Mouse (Mus musculus) forebrain, embryonic 10.5 days (tissue): Measurements from ENCODE around the gene Capn13. TPM values are rescaled to one million over a fixed set of nuclear protein-coding genes. Genes with fewer than 3 reads are reported as not detected.
"Not testable (repeated sequence)": the region's sequence is repeated elsewhere in the genome, so short reads cannot be mapped to it uniquely, and the experiment has no call there.

Experiments
- DNase-seq: peaks from one replicate; pipeline ENCODE4 v3.0.0-alpha.2; 2017; ENCODE audit warnings: low spot score; ENCODE audit errors: extremely low spot score
- H3K27ac ChIP-seq: fragments of 300-500 bp; sonication (generic); 2 replicates; pipeline ENCODE4 v1.5.1; 2016; ENCODE audit warnings: mild to moderate bottlenecking
- H3K27me3 ChIP-seq: fragments of 300-500 bp; sonication (generic); 2 replicates; pipeline ENCODE4 v1.6.1; 2016; ENCODE audit warnings: mild to moderate bottlenecking; ENCODE audit not compliant: poor library complexity, severe bottlenecking
- H3K36me3 ChIP-seq: fragments of 300-500 bp; sonication (generic); replicated peaks from 2 replicates; pipeline ENCODE4 v1.6.1; 2016; ENCODE audit warnings: mild to moderate bottlenecking, moderate library complexity
- H3K4me1 ChIP-seq: fragments of 300-500 bp; sonication (generic); 2 replicates; pipeline ENCODE4 v1.6.1; 2016
- H3K4me3 ChIP-seq: fragments of 300-500 bp; sonication (generic); 2 replicates; pipeline ENCODE4 v1.5.1; 2016; ENCODE audit warnings: mild to moderate bottlenecking, moderate library complexity
- H3K9me3 ChIP-seq: fragments of 300-500 bp; sonication (generic); 2 replicates; pipeline ENCODE4 v1.6.1; 2016; ENCODE audit warnings: mild to moderate bottlenecking, moderate library complexity
- WGBS: fragments of 180-500 bp; shearing (Covaris S2); methylation state at CpG from one replicate; pipeline ENCODE4 v1.1.7; 2016; 5-methylcytosine and 5-hydroxymethylcytosine counted together
- polyA plus RNA-seq: library from polyadenylated mRNA; unstranded; fragments of >200 nt; fragmentation: Nextera tagmentation; extraction: Ambion mirVana; gene quantifications from 2 replicates; pipeline ENCODE4 v1.2.1, GENCODE M21; 2016

Capn13 gene
- polyA plus RNA-seq, 1 experiment from 2014 or later: not detected

DNA sequence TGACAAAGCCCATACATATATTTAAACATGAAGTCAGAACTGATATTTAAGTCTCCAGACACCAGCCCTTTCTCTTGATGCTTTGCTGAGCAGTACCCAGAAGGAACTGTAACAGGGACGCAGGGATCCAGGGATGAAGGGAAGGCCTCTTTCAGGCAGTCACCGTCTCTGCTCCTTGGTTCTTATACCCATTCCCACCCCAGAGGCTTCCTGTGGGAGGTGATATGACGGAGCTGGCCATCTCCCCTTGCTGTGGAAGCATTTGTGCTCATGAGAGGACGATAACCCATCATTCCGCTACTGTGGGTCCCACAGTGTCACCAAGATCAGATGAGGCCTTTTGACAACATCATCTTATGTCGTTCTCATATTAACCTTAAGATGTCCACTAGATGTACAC lies 101.7 kb downstream of the Capn13 start:
- H3K4me3 ChIP-seq: no peak overlapping the region
- 87% methylated on average over 6 of the region's 6 CpGs for WGBS
- no peaks in the 10 kb centered on the region for H3K9me3 ChIP-seq
- no peak overlapping the region for H3K27ac ChIP-seq
- H3K27me3 ChIP-seq: peaks cover 23% of the 10 kb centered on the region; the same call in 1 of the 2 replicates
- H3K36me3 ChIP-seq: no peaks in the 10 kb centered on the region
- DNase-seq: no peak
- peaks cover 9% of the 10 kb centered on the region for H3K4me1 ChIP-seq

DNA sequence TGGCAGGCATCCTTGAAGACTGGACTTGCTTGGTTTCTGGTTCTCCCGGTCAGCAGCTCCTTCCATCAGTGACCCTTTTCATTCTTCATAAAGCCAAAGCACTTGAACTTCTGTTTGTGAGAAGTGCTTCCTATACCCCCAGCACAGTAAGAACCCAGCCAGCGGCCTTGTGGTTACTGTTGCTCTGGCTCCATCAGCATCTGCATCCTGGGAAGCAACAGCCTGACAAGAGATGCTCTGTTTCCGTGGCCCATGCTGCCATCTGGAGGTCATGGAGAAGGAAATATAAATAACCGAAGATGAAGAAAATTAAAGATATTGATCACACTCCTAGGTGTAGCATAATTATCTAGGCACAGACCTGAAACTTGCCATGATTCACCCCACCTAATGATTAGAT lies 103.8 kb downstream of the Capn13 start:
- Histone ChIP-seq H3K36me3 (no peaks in the 10 kb centered on the region), H3K27ac (no peak overlapping the region), H3K4me3 (no peak overlapping the region), H3K27me3 (peaks cover 15% of the 10 kb centered on the region; the same call in 1 of the 2 replicates), H3K4me1 (peaks cover 7% of the 10 kb centered on the region), H3K9me3 (no peaks in the 10 kb centered on the region)
- peak; percentile 32 for DNase-seq
- 47% methylated on average over 4 of the region's 4 CpGs for WGBS

DNA sequence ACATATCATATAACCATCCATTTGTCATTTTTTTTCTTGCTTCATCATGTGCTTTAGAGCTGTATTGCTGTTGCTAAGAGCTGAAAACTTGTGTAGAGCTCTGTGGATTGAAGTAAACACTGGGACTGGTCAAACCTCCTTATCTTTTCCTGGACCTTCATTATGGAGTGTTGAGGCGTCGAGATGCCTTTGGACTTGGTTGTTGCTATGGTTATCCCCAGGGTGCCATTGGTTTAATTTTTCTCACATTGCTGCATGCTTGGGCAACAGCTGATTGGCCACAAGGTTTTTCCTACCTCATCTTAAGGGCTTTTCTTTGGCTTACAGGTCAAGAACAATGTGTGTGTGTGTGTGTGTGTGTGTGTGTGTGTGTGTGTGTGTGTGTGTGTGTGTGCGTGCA lies 107.4 kb downstream of the Capn13 start:
- Histone ChIP-seq H3K27ac (no peak overlapping the region), H3K4me1 (peaks cover 7% of the 10 kb centered on the region), H3K9me3 (no peaks in the 10 kb centered on the region), H3K27me3 (0 out of 2 replicates have a peak, but pooled peaks cover under 1% of the 10 kb centered on the region), H3K36me3 (no peaks in the 10 kb centered on the region), H3K4me3 (no peak overlapping the region)
- 97% methylated on average over 3 of the region's 3 CpGs for WGBS
- no peak for DNase-seq

DNA sequence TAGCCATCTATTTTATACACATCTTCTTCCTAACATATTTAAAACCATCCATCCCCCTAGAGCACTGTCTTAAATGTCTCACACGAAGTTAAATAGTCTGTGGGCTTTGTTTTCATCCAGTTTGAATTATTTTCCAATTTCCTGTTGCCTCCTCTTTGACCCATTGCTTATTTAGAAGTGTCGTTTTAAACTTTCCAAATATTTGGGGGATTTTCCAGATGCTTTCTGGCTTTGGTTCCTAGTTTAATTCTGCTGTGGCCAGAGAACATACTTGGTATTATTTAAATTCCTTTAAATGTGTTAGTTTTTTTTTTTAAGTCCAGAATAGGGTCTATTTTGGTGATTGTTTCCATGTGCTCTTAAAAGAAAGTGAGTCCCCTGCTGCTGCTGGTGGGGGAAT lies 116.4 kb downstream of the Capn13 start:
- DNase-seq: no peak
- Histone ChIP-seq H3K27me3 (no peaks in the 10 kb centered on the region), H3K36me3 (no peaks in the 10 kb centered on the region), H3K4me3 (no peak overlapping the region), H3K9me3 (no peaks in the 10 kb centered on the region), H3K4me1 (no peaks in the 10 kb centered on the region), H3K27ac (no peak overlapping the region)
- WGBS: 64% methylated on average over 2 of the region's 2 CpGs

DNA sequence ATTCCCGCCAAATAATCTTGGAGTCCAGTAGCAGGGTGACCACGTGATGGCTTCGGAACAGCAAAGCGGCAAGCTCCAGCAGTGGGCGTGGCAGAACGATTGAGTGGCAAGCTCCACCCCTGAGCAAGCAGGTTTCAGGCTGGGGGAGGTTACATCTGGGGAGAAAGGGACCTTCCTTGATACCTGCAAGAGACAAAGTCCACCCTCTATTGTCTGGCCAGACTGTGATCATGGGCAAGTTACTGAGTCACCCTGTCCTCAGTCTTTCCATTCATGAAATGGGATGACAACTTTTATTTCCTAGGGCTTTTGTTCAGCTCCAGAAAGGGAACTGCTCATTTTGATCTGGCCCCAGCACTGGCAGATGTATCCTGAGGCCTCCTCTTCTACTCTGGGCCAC lies 118.0 kb downstream of the Capn13 start:
- not testable (repeated sequence) for DNase-seq, H3K4me3 ChIP-seq, H3K36me3 ChIP-seq, H3K4me1 ChIP-seq, H3K9me3 ChIP-seq, H3K27me3 ChIP-seq, H3K27ac ChIP-seq
- WGBS: 44% methylated on average over 6 of the region's 6 CpGs

DNA sequence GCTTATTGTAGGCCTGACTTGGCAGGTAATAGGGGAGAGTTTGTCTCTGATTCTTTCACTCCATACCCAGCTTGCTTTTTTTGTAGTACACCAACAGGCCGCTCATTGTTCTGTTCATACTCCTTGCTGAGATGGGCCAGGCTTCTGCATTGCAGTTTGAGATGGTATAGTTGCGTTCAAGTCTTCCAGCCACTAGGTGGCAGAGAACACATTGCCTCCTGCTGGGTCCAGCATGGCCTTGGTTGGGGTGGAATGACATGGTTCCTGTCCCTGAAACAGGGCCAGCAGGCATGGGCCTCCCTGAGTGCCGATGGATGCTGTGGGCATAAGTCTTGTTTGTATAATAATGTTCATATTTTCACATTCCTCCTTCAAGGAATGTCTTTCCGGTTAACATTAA lies 122.9 kb downstream of the Capn13 start:
- no peak overlapping the region for H3K27ac ChIP-seq
- H3K4me1 ChIP-seq: no peaks in the 10 kb centered on the region
- H3K9me3 ChIP-seq: no peaks in the 10 kb centered on the region
- 96% methylated on average over 4 of the region's 4 CpGs for WGBS
- no peaks in the 10 kb centered on the region for H3K36me3 ChIP-seq
- DNase-seq: no peak
- no peak overlapping the region for H3K4me3 ChIP-seq
- no peaks in the 10 kb centered on the region for H3K27me3 ChIP-seq

DNA sequence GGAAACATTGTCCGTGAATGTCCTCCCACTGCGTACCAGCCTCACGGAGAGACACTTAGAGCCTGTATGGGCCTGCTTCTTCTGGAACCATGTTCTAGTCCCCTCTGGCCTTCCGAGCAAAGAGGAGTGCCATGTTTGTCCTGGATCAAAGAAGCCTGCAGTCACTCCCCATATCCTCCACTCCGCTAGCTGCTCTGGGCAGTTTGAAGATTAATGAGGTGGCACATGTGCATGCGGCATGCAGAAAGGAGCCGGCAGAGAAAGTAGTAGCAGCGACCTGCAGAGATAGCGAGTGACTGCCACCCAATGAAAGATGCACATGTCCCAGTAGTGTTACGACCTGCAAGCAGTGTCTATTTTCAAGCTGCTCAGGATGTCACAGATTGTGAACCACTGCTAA lies 125.6 kb downstream of the Capn13 start:
- no peaks in the 10 kb centered on the region for H3K27me3 ChIP-seq
- 92% methylated on average over 10 of the region's 10 CpGs for WGBS
- DNase-seq: no peak
- H3K36me3 ChIP-seq: no peaks in the 10 kb centered on the region
- no peaks in the 10 kb centered on the region for H3K9me3 ChIP-seq
- no peak overlapping the region for H3K27ac ChIP-seq
- no peaks in the 10 kb centered on the region for H3K4me1 ChIP-seq
- H3K4me3 ChIP-seq: no peak overlapping the region

DNA sequence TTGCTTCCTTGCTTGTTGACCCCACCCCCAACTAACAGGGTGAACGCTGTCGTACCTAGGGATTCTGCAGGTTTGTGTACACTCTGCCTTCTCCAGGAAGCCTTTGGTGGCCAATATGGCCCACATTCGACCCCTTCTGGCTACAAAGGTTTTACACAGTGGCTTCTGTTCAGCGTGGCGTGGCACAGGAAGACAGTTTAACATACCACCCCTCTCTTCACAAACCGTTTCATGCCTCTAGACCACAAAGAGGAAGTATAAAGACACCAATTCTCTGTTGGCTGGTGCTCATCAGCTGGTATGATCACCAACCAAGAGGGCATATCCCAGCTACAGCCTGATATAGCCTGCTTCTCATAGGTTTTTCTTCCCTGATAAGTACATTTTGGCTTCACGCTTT lies 126.9 kb downstream of the Capn13 start:
- Histone ChIP-seq H3K4me1 (no peaks in the 10 kb centered on the region), H3K27ac (no peak overlapping the region), H3K4me3 (no peak overlapping the region), H3K36me3 (no peaks in the 10 kb centered on the region), H3K9me3 (no peaks in the 10 kb centered on the region), H3K27me3 (no peaks in the 10 kb centered on the region)
- 87% methylated on average over 7 of the region's 7 CpGs for WGBS
- DNase-seq: no peak

DNA sequence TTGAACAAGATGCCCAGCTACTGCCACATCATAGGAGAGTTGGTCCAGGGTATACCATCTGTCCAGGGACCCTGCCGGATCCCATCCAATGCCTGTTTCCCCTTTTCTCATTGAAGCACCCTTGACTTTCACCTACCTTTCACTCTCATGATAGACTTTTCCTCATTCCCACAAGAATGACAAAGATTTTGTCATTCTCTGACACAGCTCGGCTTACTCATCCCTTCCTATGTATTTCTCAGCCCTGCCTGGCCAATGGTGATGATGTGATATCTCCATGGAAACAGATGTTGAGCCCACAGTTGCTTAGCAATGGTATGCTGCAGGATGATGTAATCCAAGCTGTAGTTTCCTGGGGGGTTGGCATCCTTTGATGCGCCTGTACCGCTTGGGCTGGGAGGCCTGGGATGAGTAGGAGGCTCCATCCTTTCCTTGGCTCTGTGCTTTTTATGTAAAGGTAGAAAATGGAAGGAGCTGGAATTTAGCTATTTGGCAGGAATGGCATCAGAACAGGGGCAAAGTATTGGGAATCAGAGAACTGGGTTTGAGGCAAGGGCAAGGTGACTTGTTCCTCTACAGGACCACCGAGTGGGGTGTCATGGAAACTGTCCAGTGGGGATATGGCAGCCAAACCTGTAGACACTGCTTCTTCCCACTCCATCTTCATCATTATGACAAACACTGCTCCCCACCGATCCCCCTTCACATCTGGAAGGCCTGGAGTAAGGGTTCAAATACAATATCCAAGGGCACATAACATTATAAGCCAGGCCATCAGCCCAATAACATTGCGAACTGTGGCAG lies 128.7 kb downstream of the Capn13 start:
- no peaks in the 10 kb centered on the region for H3K27me3 ChIP-seq
- H3K4me3 ChIP-seq: no peak overlapping the region
- no peaks in the 10 kb centered on the region for H3K4me1 ChIP-seq
- no peaks in the 10 kb centered on the region for H3K9me3 ChIP-seq
- no peak for DNase-seq
- H3K36me3 ChIP-seq: no peaks in the 10 kb centered on the region
- H3K27ac ChIP-seq: no peak overlapping the region
- 93% methylated on average over 7 of the region's 7 CpGs for WGBS

DNA sequence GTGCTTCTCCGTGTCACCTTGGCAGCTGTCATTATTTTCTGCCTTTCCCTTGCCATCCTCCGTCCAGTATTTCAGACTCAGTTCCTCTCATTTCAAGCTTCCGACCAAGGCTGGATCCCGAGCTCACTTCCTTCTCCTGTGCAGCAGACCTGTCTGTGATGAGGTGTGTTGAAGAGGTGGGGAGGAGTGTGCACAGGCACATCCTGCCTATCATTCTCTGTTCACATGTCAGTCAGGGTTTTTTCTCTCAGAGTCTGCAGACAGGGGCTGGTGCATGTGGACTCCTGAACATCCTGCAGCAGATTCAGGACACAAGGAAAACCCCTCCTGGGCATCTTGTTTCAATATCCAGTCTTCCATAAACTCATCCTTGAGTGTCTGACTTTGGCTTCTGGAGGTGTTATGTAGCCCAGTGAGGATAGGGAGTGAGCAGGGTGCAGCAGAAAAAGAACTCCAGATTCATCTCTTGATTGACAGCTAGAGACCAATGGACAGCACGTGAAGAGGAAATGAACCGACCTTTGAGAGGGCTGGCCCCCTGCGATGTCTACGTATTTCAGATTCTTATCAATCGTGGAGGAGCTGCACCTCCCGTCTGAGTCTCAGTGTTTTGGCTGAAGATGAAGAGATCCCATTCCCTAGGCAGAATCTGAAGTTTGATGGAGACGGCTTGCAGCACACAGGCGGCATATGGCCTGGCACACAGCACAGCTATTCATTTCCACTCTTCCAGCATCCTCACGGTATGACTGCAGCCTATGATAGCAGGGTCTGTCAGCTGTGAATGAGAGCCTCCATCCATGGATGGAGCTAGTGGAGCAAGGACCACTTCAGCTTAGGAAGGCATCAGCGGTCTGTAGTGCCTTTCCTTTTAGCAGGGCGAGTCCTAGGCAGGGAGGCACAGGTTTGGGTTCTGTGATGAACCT lies 129.5 kb downstream of the Capn13 start:
- no peaks in the 10 kb centered on the region for H3K4me1 ChIP-seq
- no peaks in the 10 kb centered on the region for H3K9me3 ChIP-seq
- H3K27ac ChIP-seq: no peak overlapping the region
- H3K36me3 ChIP-seq: no peaks in the 10 kb centered on the region
- H3K4me3 ChIP-seq: no peak overlapping the region
- H3K27me3 ChIP-seq: no peaks in the 10 kb centered on the region
- no peak for DNase-seq
- 85% methylated on average over 15 of the region's 15 CpGs for WGBS

DNA sequence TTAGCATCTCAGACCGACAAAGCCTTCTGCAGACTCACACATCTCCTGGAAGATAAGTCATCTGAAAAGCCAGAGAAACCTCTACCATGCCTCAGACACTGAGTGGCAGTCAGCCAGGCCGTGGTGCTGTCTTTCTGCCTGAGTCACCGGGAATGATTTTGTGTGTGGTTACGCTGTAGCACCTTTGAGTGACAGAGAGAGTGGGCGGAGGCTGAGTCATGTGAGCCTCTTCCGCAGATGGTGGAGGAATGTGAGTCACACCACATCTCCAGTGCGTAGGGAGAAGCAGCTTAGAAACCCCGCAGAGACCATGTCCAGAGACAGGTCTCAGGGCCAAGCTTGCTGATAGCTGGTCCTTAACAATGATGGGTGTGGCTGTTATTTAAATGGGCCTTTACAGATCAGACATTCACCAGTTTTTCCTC lies 137.6 kb downstream of the Capn13 start:
- DNase-seq: no peak
- WGBS: 89% methylated on average over 8 of the region's 8 CpGs
- Histone ChIP-seq H3K36me3 (no peaks in the 10 kb centered on the region), H3K27me3 (no peaks in the 10 kb centered on the region), H3K9me3 (no peaks in the 10 kb centered on the region), H3K4me3 (no peak overlapping the region), H3K4me1 (peaks cover 4% of the 10 kb centered on the region; the same call in 1 of the 2 replicates), H3K27ac (no peak overlapping the region)

DNA sequence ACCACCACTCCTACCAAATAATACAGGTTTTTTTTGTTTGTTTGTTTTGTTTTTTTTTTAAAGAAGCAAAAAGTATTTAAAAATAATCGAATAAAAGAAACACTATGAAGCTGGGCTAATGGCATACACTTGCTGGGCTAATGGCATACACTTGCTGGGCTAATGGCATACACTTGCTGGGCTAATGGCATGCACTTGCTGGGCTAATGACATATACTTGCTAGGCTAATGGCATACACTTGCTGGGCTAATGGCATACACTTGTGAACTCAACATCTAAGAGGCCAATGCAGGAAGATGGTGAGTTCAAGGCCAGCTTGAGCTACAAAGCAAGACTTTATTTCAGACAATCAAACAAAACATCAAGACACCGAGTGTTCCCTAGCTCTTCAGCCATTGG lies 138.1 kb downstream of the Capn13 start:
- H3K9me3 ChIP-seq: no peaks in the 10 kb centered on the region
- no peaks in the 10 kb centered on the region for H3K36me3 ChIP-seq
- H3K27ac ChIP-seq: no peak overlapping the region
- whole genome bisulfite sequencing: 80% methylated on average over 2 of the region's 2 CpGs
- H3K4me3 ChIP-seq: no peak overlapping the region
- H3K4me1 ChIP-seq: peaks cover 4% of the 10 kb centered on the region; the same call in 1 of the 2 replicates
- no peaks in the 10 kb centered on the region for H3K27me3 ChIP-seq
- no peak for DNase-seq

DNA sequence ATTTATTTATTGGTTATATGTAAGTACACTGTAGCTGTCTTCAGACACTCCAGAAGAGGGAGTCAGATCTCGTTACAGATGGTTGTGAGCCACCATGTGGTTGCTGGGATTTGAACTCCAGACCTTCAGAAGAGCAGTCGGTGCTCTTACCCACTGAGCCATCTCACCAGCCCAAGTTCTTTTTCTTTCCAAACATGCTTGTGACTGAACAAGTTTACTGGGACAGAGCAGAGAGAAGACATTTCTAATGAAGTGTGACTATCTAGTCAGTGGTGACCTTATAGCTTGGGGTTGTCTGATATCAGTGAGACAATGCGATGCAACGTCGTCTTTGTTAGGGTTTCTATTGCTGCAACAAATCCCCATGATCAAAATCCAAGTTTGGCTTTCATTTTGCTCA lies 141.4 kb downstream of the Capn13 start:
- H3K27ac ChIP-seq, H3K36me3 ChIP-seq, DNase-seq, H3K9me3 ChIP-seq, H3K27me3 ChIP-seq, H3K4me1 ChIP-seq, H3K4me3 ChIP-seq: not testable (repeated sequence)
- 93% methylated on average over 5 of the region's 5 CpGs for WGBS
